Mouse (Mus musculus): ENCODE measurements around the gene Ceacam20. TPM values are rescaled to one million over a fixed set of nuclear protein-coding genes. Genes with fewer than 3 reads are reported as not detected.
"Not testable (repeated sequence)": the region's sequence is repeated elsewhere in the genome, so short reads cannot be mapped to it uniquely, and the experiment has no call there.

Ceacam20 gene
- polyA plus RNA-seq, 1 experiment: not detected

- TF ChIP-seq CTCF (IDR thresholded peaks at IDR 0.05; ENCODE audit: borderline replicate concordance, insufficient read depth, low read length) (no peak), POLR2A (IDR thresholded peaks at IDR 0.05; ENCODE audit: low read depth, low read length) (no peak)
- Histone ChIP-seq H3K4me1 (ENCODE audit: control insufficient read depth, insufficient read depth, low read length) (no peaks in the 10 kb centered on the region), H3K4me3 (ENCODE audit: insufficient read depth, low read length) (no peak overlapping the region), H3K27ac (ENCODE audit: insufficient read depth, low read length) (no peak overlapping the region)
Measured at GRCm38 (mm10) chr7:19969106-19969505, 3.9 kb downstream of the Ceacam20 start.

GRCm38 (mm10) chr7:19969541-19970090, 4.4 kb downstream of the Ceacam20 start:
- TF ChIP-seq POLR2A (IDR thresholded peaks at IDR 0.05; ENCODE audit: low read depth, low read length): no peak
- no peak for TF ChIP-seq CTCF (IDR thresholded peaks at IDR 0.05; ENCODE audit: borderline replicate concordance, insufficient read depth, low read length)
- Histone ChIP-seq H3K4me3 (ENCODE audit: insufficient read depth, low read length) (no peak overlapping the region), H3K4me1 (ENCODE audit: control insufficient read depth, insufficient read depth, low read length) (no peaks in the 10 kb centered on the region), H3K27ac (ENCODE audit: insufficient read depth, low read length) (no peak overlapping the region)

- TF ChIP-seq CTCF (IDR thresholded peaks at IDR 0.05; ENCODE audit: borderline replicate concordance, insufficient read depth, low read length): no peak
- TF ChIP-seq POLR2A (IDR thresholded peaks at IDR 0.05; ENCODE audit: low read depth, low read length): no peak
Measured at GRCm38 (mm10) chr7:19970196-19970595, 5.0 kb downstream of the Ceacam20 start.

DNA sequence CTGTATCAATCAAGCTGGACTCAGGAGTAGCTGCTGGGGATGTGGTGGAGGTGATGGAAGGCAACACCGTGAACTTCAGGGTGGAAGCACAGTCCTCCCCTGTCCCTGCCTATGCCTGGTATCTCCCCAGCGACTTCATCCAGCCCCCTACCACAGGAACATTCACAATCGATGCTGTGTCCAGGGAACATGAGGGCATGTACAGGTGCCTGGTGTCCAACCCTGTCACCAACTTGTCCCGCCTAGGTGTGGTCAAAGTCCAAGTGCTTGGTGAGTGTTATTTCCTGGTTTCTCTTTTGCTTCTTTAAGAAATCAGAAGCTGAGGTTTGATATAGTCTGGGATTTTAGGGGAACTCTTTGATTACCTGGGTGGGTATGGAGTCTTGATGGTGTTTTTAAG, 6.3 kb downstream of the Ceacam20 start:
- Histone ChIP-seq H3K4me3 (ENCODE audit: insufficient read depth, low read length) (no peak overlapping the region), H3K4me1 (ENCODE audit: control insufficient read depth, insufficient read depth, low read length) (no peaks in the 10 kb centered on the region), H3K27ac (ENCODE audit: insufficient read depth, low read length) (no peak overlapping the region)
- TF ChIP-seq CTCF (IDR thresholded peaks at IDR 0.05; ENCODE audit: borderline replicate concordance, insufficient read depth, low read length) (no peak), POLR2A (IDR thresholded peaks at IDR 0.05; ENCODE audit: low read depth, low read length) (no peak)

More at GRCm38 (mm10) chr7:19970196-19970595, 5.0 kb downstream of the Ceacam20 start:
- Histone ChIP-seq H3K4me1 (ENCODE audit: control insufficient read depth, insufficient read depth, low read length) (no peaks in the 10 kb centered on the region), H3K27ac (ENCODE audit: insufficient read depth, low read length) (no peak overlapping the region), H3K4me3 (ENCODE audit: insufficient read depth, low read length) (no peak overlapping the region)

DNA sequence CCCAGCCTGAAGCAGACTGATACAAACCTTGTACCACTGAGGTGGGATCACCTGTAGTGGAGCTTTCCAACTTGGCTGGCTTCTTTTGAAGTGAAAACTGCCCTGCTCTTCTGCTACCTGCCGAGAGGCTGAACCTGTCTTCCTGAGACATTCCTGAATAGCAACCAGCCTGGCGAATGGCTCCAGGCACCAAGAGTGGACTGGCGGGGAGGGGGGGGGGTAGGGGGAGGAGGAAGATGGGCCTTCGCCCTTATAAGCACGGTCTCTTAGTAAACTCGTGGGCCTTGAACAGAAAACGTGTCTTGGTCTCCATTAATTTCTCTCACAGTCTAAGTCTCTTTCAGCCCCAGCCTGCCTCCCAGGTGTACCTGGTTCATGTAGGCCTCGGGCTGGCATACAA, 26.0 kb downstream of the Ceacam20 start, which contains the start of gene Nlrp9b:
Nlrp9b (plus strand) TSS at position 301 of the 400 bp plus-strand sequence.
- H3K27ac ChIP-seq (ENCODE audit: insufficient read depth, low read length); H3K4me3 ChIP-seq (ENCODE audit: insufficient read depth, low read length); H3K4me1 ChIP-seq (ENCODE audit: control insufficient read depth, insufficient read depth, low read length): not testable (repeated sequence)

- H3K4me3 ChIP-seq (ENCODE audit: insufficient read depth, low read length); H3K4me1 ChIP-seq (ENCODE audit: control insufficient read depth, insufficient read depth, low read length); H3K27ac ChIP-seq (ENCODE audit: insufficient read depth, low read length): not testable (repeated sequence)
Measured at GRCm38 (mm10) chr7:19996721-19997120, 31.5 kb downstream of the Ceacam20 start.

GRCm38 (mm10) chr7:20009987-20010386, 44.8 kb downstream of the Ceacam20 start:
- Histone ChIP-seq H3K4me1 (ENCODE audit: control insufficient read depth, insufficient read depth, low read length) (no peaks in the 10 kb centered on the region), H3K4me3 (ENCODE audit: insufficient read depth, low read length) (no peak overlapping the region), H3K27ac (ENCODE audit: insufficient read depth, low read length) (no peak overlapping the region)
- no peak for TF ChIP-seq CTCF (IDR thresholded peaks at IDR 0.05; ENCODE audit: borderline replicate concordance, insufficient read depth, low read length)
- no peak for TF ChIP-seq POLR2A (IDR thresholded peaks at IDR 0.05; ENCODE audit: low read depth, low read length)

Other genes starting within 250 kb of the Ceacam20 start
- gene Tomm40, start 250.0 kb upstream of the Ceacam20 start, polyA plus RNA-seq (2011; ENCODE audit: insufficient read length, low read depth, missing spikeins): 38.1 and 51.3 TPM in 2 replicates
- gene Nectin2, start 214.9 kb upstream of the Ceacam20 start, polyA plus RNA-seq (2011; ENCODE audit: insufficient read length, low read depth, missing spikeins): 39.7 and 45.3 TPM in 2 replicates
- 2.1 and 2.5 TPM in 2 replicates for gene Bcam, start 194.4 kb upstream of the Ceacam20 start, polyA plus RNA-seq (2011; ENCODE audit: insufficient read length, low read depth, missing spikeins)
- not detected in 2 replicates for gene Cblc, start 168.6 kb upstream of the Ceacam20 start, polyA plus RNA-seq (2011; ENCODE audit: insufficient read length, low read depth, missing spikeins)
- 24.1 and 37.9 TPM in 2 replicates for gene Bcl3, start 142.6 kb upstream of the Ceacam20 start, polyA plus RNA-seq (2011; ENCODE audit: insufficient read length, low read depth, missing spikeins)
- not detected in 2 replicates for gene Gm19345, start 113.4 kb upstream of the Ceacam20 start, polyA plus RNA-seq (2011; ENCODE audit: insufficient read length, low read depth, missing spikeins)
- gene Ceacam16, start 104.1 kb upstream of the Ceacam20 start, polyA plus RNA-seq (2011; ENCODE audit: insufficient read length, low read depth, missing spikeins): not detected in 2 replicates
- not detected in 2 replicates for gene Ceacam19, start 77.4 kb upstream of the Ceacam20 start, polyA plus RNA-seq (2011; ENCODE audit: insufficient read length, low read depth, missing spikeins)
- 54.1 and 65.0 TPM in 2 replicates for gene Pvr, start 44.3 kb upstream of the Ceacam20 start, polyA plus RNA-seq (2011; ENCODE audit: insufficient read length, low read depth, missing spikeins)
- not detected in 2 replicates for gene Igsf23, start 14.7 kb upstream of the Ceacam20 start, polyA plus RNA-seq (2011; ENCODE audit: insufficient read length, low read depth, missing spikeins)
- not detected in 2 replicates for gene Nlrp9b, start 26.1 kb downstream of the Ceacam20 start, polyA plus RNA-seq (2011; ENCODE audit: insufficient read length, low read depth, missing spikeins)
- not detected in 2 replicates for gene Vmn1r91, start 134.3 kb downstream of the Ceacam20 start, polyA plus RNA-seq (2011; ENCODE audit: insufficient read length, low read depth, missing spikeins)
- gene Gm16442, start 157.2 kb downstream of the Ceacam20 start, polyA plus RNA-seq (2011; ENCODE audit: insufficient read length, low read depth, missing spikeins): not detected in 2 replicates
- gene Vmn1r93, start 173.7 kb downstream of the Ceacam20 start, polyA plus RNA-seq (2011; ENCODE audit: insufficient read length, low read depth, missing spikeins): not detected in 2 replicates
- not detected in 2 replicates for gene Vmn1r94, start 203.0 kb downstream of the Ceacam20 start, polyA plus RNA-seq (2011; ENCODE audit: insufficient read length, low read depth, missing spikeins)
- gene Vmn1r95, start 228.3 kb downstream of the Ceacam20 start, polyA plus RNA-seq (2011; ENCODE audit: insufficient read length, low read depth, missing spikeins): not detected in 2 replicates
- gene Gm6164, start 240.2 kb downstream of the Ceacam20 start, polyA plus RNA-seq (2011; ENCODE audit: insufficient read length, low read depth, missing spikeins): not detected in 2 replicates

All from embryonic fibroblast, embryonic 13.5 days (primary cell).